Mouse (Mus musculus): Measurements from ENCODE around the gene Cacnb4. TPM values are rescaled to one million over a fixed set of nuclear protein-coding genes. Genes with fewer than 3 reads are reported as not detected.

The Cacnb4 gene
- polyA plus RNA-seq, 1 experiment from 2014 or later = 0.30 TPM

DNA sequence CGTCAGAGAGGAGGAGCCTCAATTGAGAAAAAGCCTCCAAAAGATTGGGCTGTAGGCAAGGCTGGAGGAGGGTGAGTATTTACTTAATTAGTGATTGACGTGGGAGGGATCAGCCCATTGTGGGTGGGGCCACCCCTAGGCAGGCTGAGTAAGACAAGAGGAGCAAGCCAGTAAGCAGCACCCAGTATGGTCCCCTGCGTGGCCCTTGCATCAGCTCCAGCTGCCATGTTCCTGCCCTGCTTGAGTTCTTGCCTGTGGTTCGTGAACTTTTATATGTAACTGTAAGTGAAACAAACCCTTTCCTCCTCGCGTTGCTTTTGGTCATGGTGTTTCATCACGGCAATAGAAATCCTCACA, 298.2 kb downstream of the Cacnb4 start, which contains the start of gene Neb:
Gene Neb (minus strand): TSS at position 27 of the 357 bp plus-strand sequence.
- peak; percentile 75; the same call in 1 of the 2 replicates for ATAC-seq (replicated peaks; ENCODE audit: insufficient number of reproducible peaks, low FRiP score, low TSS enrichment)
- H3K4me1 ChIP-seq (ENCODE audit: control insufficient read depth, insufficient read depth, low read length) = no peaks in the 10 kb centered on the region
- H3K9me3 ChIP-seq (replicated peaks; ENCODE audit: control insufficient read depth, low read length) = no peaks in the 10 kb centered on the region
- H3K9ac ChIP-seq (ENCODE audit: low read depth, low read length) = no peak within 1 kb of the TSS
- no peak within 1 kb of the TSS for H3K4me3 ChIP-seq (ENCODE audit: low read depth, low read length)
- H3K36me3 ChIP-seq (ENCODE audit: control insufficient read depth, insufficient read depth, low read length) = no peaks in the 10 kb centered on the region
- WGBS (ENCODE audit: insufficient replicate concordance) = 46% methylated on average over 7 of the region's 7 CpGs
- H3K27me3 ChIP-seq (ENCODE audit: control insufficient read depth, insufficient read depth, low read length) = no peaks in the 10 kb centered on the region
- no peak within 1 kb of the TSS for H3K27ac ChIP-seq (ENCODE audit: low read depth, low read length)
- peak within 1 kb of the TSS; percentile 27 for H3K4me2 ChIP-seq

Other genes with a start within 250 kb of the Cacnb4 start
- gene Stam2, start 65.5 kb upstream of the Cacnb4 start, polyA plus RNA-seq (2014; fragmentation: Nextera tagmentation; extraction: Ambion mirVana) = 32.1 and 35.7 TPM in 2 replicates
- 1.7 and 2.0 TPM in 2 replicates for gene Fmnl2, start 181.0 kb upstream of the Cacnb4 start, polyA plus RNA-seq (2014; fragmentation: Nextera tagmentation; extraction: Ambion mirVana)